Mouse (Mus musculus) urinary bladder, postnatal 4 days (tissue): ENCODE results near the gene Uaca.
"Not testable (repeated sequence)": the region's sequence is repeated elsewhere in the genome, so short reads cannot be mapped to it uniquely, and the experiment has no call there.

Experiments used
- DNase-seq, 2 experiments: peaks; one replicate each; pipeline ENCODE4 v3.0.0; 2021 to 2022; ENCODE audit warnings: low spot score in 2 of 2

Uaca gene

DNA sequence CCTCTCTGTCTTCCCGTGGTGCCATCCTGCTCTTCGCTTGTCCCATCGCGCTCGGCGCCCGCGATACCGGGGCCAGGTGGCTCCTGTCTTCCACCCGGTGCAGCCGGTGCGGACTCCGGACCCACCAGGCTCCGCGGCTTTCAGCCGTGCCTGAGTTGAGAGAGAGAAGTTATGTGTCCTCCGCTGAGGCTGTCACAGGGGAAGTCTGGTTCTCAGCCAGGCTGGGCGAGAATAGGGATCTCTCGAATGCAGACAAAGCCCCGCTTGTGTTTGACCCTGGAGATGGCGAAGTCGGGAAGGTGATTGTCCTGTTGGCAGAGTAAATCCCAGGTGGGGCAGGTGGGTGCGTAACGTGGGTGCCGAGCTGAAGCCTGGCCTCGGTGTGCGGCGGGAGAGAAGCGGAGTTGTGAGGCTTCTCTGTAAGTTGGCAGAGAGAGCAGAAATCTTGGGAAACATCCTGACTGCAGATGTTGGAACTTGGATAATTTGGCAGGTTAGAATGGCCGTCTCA, 554 bp downstream of the Uaca start:
- DNase-seq, result peak in 1 of 2 experiments; percentile 26

GRCm38 (mm10) chr9:60796076-60796475, 1.7 kb downstream of the Uaca start:
- DNase-seq, result no peak

- no peak for DNase-seq
Observed at GRCm38 (mm10) chr9:60797126-60797525, 2.8 kb downstream of the Uaca start.

DNA sequence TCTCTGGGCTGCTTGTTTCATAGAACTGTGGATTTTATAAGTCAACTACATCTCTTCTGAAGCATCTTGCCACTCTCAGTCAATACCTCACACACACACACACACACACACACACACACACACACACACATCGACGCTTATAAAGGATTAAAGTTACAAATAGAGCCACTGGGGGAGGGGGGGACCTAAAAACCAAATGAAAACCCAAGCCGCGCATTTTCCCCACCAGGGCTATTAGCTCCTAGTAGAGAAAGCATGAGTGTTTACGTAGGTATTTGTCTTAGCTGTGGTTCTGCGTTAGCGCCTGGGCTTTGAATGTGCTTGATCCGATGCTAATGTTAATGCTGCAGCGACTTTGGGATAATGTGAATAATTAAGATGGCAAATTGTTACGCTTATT, 4.7 kb downstream of the Uaca start:
- DNase-seq, result no peak

DNA sequence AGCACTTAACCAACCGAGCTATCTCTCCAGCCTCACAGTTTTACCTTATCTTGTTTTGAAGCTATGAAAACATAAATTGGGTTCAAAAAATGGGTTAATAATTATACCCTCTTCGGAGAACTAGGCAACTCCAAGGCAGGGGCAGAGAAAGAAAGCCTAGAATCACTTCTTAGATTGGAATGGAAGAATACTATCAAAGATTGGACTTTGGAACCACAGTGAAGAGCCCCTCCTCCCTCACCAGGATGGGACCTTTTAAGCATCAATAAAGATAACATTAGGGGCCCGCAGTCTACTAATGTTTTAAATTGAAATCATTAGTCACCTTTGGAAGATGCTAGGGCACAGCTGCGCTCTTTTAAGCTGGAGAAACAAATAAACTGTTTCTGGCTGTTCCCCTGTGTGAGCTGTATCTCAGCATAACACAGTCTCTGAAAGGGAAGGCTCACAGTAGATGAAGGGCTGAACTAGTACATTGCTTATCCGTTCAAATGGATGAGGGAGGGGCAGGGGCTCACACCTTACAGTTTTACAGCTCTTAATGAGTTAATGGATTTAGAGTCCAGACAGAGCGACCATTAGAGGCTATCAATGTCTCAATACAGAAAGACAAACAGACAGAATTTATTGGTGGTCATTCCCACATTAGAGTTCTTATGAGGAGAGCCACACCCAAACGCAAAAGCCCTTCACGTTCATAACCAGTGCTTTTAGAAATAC, 6.5 kb downstream of the Uaca start:
- no peak for DNase-seq

DNA sequence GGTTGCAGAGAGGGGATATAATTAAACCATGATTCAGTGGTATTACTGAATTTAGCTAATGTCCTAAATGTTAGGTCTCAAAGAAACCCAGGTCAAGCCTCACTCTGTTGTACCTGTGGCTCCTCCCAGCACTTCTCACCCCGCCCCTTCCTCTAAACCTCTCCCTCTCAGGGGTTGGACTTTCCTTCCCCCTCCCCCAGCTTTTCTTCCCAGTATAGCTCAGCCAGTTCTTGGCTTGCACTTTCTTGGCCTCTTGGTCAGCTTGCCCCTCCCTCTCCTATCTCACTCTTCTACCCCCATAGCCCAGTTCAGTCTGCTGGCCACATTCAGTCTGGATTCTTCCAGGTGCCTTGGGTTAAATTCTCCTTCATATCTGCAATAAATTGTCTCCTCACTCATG, 7.4 kb downstream of the Uaca start:
- no peak for DNase-seq

GRCm38 (mm10) chr9:60802341-60802740, 8.0 kb downstream of the Uaca start:
- no peak for DNase-seq

- DNase-seq, result no peak
Observed at GRCm38 (mm10) chr9:60806021-60806420, 11.7 kb downstream of the Uaca start.

GRCm38 (mm10) chr9:60807996-60808395, 13.7 kb downstream of the Uaca start:
- DNase-seq, result no peak

DNA sequence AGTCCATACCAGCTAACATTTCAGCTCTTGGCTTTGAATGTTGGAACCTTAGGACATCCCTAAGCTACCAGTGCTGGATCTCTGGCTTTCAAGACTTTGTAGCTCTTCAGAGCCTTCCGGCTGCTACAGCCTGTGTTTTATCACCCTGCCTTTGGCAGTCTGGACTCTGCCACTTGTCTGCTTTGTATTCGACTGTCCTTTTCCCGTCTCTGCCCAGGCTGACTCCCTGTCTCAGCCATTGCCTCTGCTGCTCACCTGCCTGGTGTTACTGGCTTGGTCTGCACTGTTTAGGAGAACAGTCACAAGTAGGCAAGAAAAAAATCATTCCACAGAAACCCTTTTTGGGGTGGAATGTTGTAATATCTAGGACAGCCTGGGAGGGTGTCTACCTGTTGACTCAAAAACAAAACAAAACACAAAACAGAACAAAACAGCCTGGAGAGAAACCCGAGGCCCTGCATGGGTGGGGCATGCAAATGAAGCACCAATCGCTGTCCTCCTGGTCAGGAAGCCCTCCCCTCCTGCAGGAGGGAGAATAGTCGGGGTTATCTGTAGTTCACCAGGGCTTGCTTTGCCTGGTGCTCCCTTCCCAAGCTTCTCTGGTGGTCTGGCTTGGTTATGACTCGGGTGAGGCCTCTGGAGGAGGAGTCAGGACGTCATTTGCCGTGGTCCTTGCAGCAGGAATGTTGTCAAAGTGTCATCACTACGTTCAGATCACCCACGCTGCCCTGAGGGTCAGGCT, 19.0 kb downstream of the Uaca start:
- DNase-seq, result peak in 1 of 2 experiments; percentile 28

GRCm38 (mm10) chr9:60815502-60815901, 21.2 kb downstream of the Uaca start:
- DNase-seq, result no peak

- DNase-seq, result no peak
Observed at GRCm38 (mm10) chr9:60817585-60817984, 23.2 kb downstream of the Uaca start.

DNA sequence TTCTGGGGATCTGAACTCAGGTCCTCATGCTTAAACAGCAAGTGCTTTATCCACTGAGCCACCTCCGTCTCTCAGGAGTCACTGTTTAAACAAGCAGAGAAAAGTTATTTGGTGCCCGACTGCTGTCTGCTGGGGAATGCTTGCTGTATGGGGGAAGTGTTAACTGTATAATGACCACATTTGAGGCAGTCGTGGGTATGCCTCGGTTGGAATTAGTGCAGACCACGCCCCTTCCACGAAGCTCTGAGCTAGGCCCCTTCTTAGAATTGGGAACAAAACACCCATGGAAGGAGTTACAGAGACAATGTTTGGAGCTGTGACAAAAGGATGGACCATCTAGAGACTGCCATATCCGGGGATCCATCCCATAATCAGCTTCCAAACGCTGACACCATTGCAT, 24.2 kb downstream of the Uaca start:
- not testable (repeated sequence) for DNase-seq

DNA sequence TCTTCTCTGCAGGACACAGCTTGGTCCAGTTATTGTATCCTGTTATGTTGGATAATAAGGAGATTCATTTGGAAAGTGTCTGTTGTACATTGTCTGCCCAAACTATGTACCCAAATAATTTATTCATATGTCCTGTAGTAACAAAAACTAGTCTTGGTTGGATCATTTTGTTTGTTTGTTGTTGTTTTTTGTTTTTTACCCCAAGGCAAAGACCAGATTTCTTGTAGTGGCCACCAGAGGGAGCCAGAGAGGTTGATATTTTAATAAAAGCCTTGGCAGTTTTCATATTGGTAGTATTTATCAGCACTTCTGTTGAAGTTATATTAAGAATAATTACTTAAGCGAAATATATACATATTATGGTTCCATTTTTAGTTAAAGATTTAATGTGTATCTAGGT, 25.0 kb downstream of the Uaca start:
- no peak for DNase-seq

DNA sequence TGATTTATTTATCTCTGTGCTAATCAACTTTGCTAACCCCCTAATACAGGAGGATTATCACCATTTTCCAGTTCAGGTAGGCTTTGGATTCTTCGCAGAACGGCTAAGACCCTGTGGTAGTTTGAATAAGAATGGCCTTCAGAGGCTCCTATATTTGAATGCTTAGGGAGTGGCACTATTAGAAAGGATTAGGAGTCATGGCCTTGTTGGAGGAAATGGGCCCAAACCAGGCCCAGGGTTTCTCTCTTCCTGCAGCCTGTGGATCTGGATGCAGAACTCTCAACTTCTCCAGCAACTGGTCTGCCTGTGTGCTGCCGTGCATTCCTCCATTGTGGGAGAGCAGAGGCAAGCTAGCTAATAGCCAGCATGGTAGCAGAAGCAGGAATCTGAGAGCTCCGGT, 27.2 kb downstream of the Uaca start:
- DNase-seq, result no peak

DNA sequence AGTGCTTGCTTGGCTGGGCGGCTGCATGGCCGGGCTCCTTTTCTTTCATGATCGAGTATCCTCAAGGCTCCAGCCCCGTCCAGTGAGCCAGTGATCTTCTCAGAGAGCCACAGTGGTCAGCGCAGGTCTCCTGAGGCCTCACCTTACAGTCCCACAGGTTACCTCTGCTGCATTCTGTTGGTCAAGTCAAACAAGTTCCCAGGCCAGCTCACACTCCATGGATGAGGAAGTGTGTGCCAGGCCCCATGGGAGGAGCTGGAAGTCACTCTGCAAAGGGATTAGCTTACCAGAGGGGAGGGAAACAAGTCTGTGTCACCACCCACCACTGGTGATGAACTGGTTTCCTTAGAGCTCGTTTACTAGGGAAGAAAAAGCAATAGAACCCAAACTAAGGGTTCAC, 28.3 kb downstream of the Uaca start:
- no peak for DNase-seq

- no peak for DNase-seq
Observed at GRCm38 (mm10) chr9:60825506-60825905, 31.2 kb downstream of the Uaca start.

DNA sequence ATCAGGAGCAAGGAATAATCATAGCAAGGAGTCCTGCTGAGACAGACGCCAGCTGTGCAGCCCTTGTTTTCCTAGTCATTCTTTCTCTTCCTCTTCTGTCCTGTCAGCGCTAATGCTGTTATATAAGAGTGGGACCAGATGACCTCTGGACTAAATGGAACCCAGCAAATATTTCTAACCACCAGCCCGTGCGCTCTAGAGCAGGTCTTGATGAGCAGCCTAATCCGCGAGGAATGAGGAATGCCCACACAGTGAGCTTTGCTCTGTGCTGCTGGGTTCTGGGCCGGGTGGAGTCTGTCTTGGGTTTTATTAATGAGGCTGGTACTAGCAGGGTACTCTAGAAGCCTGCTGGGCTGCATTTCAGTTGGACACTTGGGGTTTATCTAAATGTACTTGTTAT, 32.4 kb downstream of the Uaca start:
- no peak for DNase-seq

- DNase-seq, result no peak
Observed at GRCm38 (mm10) chr9:60828196-60828595, 33.9 kb downstream of the Uaca start.

- no peak for DNase-seq
Observed at GRCm38 (mm10) chr9:60829610-60830009, 35.3 kb downstream of the Uaca start.

DNA sequence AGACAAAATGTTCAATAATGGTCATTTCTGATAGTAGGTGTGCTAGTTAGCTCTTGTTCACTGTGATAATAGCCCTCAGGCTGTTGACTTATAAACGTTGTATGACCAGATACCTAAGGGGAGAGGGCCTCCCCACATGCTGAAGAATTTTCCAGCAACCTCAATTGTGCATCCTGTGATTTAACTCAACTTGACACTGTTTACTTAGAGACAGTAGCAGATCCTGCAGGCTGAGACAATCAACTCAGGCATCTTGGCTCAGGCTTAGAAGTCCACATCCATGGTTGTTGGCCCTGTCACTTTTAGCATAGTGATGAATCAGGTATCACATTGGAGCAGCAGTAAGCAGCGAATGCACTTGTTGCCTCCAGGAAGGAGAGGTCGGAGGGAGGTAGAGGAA, 35.7 kb downstream of the Uaca start:
- DNase-seq, result no peak

GRCm38 (mm10) chr9:60832233-60832632, 37.9 kb downstream of the Uaca start:
- no peak for DNase-seq

GRCm38 (mm10) chr9:60836151-60836550, 41.8 kb downstream of the Uaca start:
- DNase-seq, result no peak
